Mouse (Mus musculus) cortical plate, adult 2 months (tissue): ENCODE measurements at regions not wholly inside any gene's neighbourhood (a gene's known extent, or its start where the extent isn't known, plus 50 kb on each side); places are given as distances from the start of the nearest gene placed in this dataset.

Source experiments
- CTCF ChIP-seq: fragments of 200-500 bp; IDR thresholded peaks from 2 replicates; pipeline ENCODE4 v1.5.1; 2011; ENCODE audit warnings: mild to moderate bottlenecking, control low read depth, low read length; ENCODE audit not compliant: insufficient read depth; ENCODE audit errors: extremely low read depth
- POLR2A ChIP-seq: fragments of 200-500 bp; IDR thresholded peaks from 2 replicates; pipeline ENCODE4 v1.6.1; 2011; ENCODE audit warnings: mild to moderate bottlenecking, low read length, control low read depth; ENCODE audit not compliant: insufficient read depth; ENCODE audit errors: extremely low read depth

DNA sequence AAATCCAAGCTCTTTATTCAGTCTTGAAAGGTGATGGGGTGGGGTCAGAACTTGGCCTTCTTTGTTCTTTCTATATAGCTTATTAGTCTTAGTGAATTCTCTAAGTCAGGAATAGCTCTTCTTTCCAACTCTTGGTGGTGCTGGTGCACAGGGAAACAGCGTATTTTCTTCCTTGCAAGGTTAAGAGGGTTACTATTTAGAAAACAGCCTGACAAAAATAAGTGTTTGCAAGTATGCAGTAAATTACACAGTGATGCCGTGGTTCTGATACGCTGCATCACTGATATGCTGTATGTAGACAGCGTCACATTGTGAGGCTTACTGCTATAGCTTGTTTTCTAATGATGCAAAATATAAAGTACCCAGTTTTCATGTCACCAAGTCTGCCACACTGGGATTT is 78.1 kb upstream of the Fam98a start:
- TF ChIP-seq CTCF = peak; percentile 30; the same call in 1 of the 2 replicates
- no peak for TF ChIP-seq POLR2A
